Mouse (Mus musculus) heart, embryonic 11.5 days (tissue): ENCODE results near the gene Slc1a2. TPM values are rescaled to one million over a fixed set of nuclear protein-coding genes. Genes with fewer than 3 reads are reported as not detected.

Experiments
- ATAC-seq: fragments of 200-750 bp; cut with Nextera tagmentation; replicated peaks from 2 replicates; pipeline ENCODE4 v1.8.0; 2017; ENCODE audit warnings: moderate library complexity; ENCODE audit not compliant: insufficient number of reproducible peaks, low FRiP score, low TSS enrichment
- H3K27ac ChIP-seq: fragments of 300-500 bp; sonication (generic); 2 replicates; pipeline ENCODE4 v1.5.1; 2014; ENCODE audit warnings: mild to moderate bottlenecking, low read depth, low read length
- H3K27me3 ChIP-seq: fragments of 300-500 bp; sonication (generic); 2 replicates; pipeline ENCODE4 v1.6.1; 2014; ENCODE audit warnings: mild to moderate bottlenecking, low read length, mixed read lengths; ENCODE audit not compliant: control insufficient read depth, insufficient read depth
- H3K36me3 ChIP-seq: fragments of 300-500 bp; sonication (generic); 2 replicates; pipeline ENCODE4 v1.6.1; 2014; ENCODE audit warnings: mild to moderate bottlenecking, low read length, moderate library complexity, mixed read lengths; ENCODE audit not compliant: control insufficient read depth, insufficient read depth
- H3K4me1 ChIP-seq: fragments of 300-500 bp; sonication (generic); 2 replicates; pipeline ENCODE4 v1.6.1; 2014; ENCODE audit warnings: low read length; ENCODE audit not compliant: control insufficient read depth, insufficient read depth
- H3K4me2 ChIP-seq: fragments of 300-500 bp; sonication (generic); 2 replicates; pipeline ENCODE4 v1.6.1; 2014; ENCODE audit warnings: mild to moderate bottlenecking, moderate library complexity
- H3K4me3 ChIP-seq: fragments of 300-500 bp; sonication (generic); 2 replicates; pipeline ENCODE4 v1.5.1; 2014; ENCODE audit warnings: low read depth, low read length
- H3K9ac ChIP-seq: fragments of 300-500 bp; sonication (generic); 2 replicates; pipeline ENCODE4 v1.6.1; 2014; ENCODE audit warnings: mild to moderate bottlenecking, low read depth, low read length, moderate library complexity
- H3K9me3 ChIP-seq: fragments of 300-500 bp; sonication (generic); replicated peaks from 2 replicates; pipeline ENCODE4 v1.6.1; 2016; ENCODE audit warnings: low read length; ENCODE audit not compliant: control insufficient read depth
- WGBS: fragments of 180-500 bp; shearing (Covaris S2); extraction: QIAGEN DNeasy Blood & Tissue Kit; methylation state at CpG from one replicate; pipeline ENCODE4 v1.1.7; 2014; ENCODE audit not compliant: insufficient replicate concordance; 5-methylcytosine and 5-hydroxymethylcytosine counted together
- polyA plus RNA-seq: library from polyadenylated mRNA; unstranded; fragments of >200 nt; fragmentation: Nextera tagmentation; extraction: Ambion mirVana; gene quantifications from 2 replicates; pipeline ENCODE4 v1.2.1, GENCODE M21; 2014

Slc1a2 gene
- polyA plus RNA-seq, 1 experiment from 2014 or later, result 0.23 TPM

DNA sequence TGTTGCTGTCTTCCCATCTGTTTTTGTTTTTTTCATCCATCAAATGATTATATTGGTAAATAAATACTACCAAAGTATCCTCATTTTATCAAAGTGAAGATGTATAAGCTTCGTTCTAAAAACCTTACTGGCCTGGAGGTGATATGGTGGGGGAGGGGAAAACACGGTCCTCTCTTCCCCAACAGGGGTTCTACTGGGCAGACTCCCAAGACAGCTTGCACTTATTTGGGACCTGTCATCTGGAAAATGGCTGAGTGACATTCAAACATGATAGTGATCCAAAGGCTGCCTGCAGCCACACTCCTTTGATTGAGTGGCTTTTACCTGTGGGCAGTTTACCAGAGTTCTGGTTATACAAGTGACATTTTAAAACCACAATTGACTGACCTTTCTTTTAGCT is 76.6 kb downstream of the Slc1a2 start:
- no peak for ATAC-seq
- Histone ChIP-seq H3K4me2 (no peak overlapping the region), H3K4me1 (peaks cover 3% of the 10 kb centered on the region; the same call in 1 of the 2 replicates), H3K36me3 (no peaks in the 10 kb centered on the region), H3K27ac (no peak overlapping the region), H3K9me3 (no peaks in the 10 kb centered on the region), H3K27me3 (no peaks in the 10 kb centered on the region), H3K9ac (no peak overlapping the region), H3K4me3 (no peak overlapping the region)
- WGBS, result 55% methylated on average over 2 of the region's 2 CpGs

DNA sequence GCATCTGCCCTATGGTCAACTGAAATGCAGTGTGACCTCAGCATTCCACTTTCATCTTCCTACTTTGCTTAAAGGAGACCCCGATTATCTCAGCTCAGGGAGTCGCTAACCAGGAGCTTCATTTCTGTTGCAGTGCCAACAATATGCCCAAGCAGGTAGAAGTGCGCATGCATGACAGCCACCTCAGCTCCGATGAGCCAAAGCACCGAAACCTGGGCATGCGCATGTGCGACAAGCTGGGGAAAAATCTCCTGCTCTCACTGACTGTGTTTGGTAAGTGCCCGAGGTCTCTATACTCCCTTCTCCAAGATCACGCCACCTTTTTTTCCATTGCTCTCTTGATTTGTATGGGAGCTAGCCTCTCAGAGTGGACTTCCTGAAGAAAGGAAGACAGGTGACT is 77.4 kb downstream of the Slc1a2 start:
- ATAC-seq, result no peak
- no peak overlapping the region for H3K9ac ChIP-seq
- H3K9me3 ChIP-seq, result no peaks in the 10 kb centered on the region
- H3K27me3 ChIP-seq, result no peaks in the 10 kb centered on the region
- 88% methylated on average over 9 of the region's 9 CpGs for WGBS
- H3K4me3 ChIP-seq, result no peak overlapping the region
- peaks cover 3% of the 10 kb centered on the region; the same call in 1 of the 2 replicates for H3K4me1 ChIP-seq
- H3K27ac ChIP-seq, result no peak overlapping the region
- H3K4me2 ChIP-seq, result no peak overlapping the region
- no peaks in the 10 kb centered on the region for H3K36me3 ChIP-seq

DNA sequence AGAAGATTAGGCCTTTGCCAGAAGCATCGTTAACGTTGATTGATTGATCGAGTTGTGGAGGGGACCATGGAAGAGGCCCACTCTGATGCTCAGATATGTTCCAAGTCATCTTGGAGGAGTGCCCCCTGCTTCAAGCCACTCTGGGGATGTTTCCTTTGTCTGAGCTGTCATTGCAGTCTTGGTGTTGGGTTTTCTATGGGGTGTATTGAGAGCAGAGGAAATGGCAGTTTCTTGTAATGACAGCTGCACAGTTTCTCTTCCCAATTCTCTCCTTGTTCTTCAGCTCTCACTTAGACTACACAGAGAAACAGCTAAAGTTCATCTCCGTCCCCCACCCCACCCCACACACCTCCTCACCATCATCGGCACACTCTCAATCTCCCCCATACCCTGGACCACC is 78.0 kb downstream of the Slc1a2 start:
- ATAC-seq, result no peak
- H3K27ac ChIP-seq, result no peak overlapping the region
- WGBS, result 67% methylated on average over 5 of the region's 5 CpGs
- H3K27me3 ChIP-seq, result no peaks in the 10 kb centered on the region
- H3K4me3 ChIP-seq, result no peak overlapping the region
- H3K36me3 ChIP-seq, result no peaks in the 10 kb centered on the region
- no peak overlapping the region for H3K4me2 ChIP-seq
- no peaks in the 10 kb centered on the region for H3K9me3 ChIP-seq
- peaks cover 3% of the 10 kb centered on the region; the same call in 1 of the 2 replicates for H3K4me1 ChIP-seq
- H3K9ac ChIP-seq, result no peak overlapping the region

GRCm38 (mm10) chr2:102738852-102739251 is 80.4 kb downstream of the Slc1a2 start:
- no peaks in the 10 kb centered on the region for H3K9me3 ChIP-seq
- H3K36me3 ChIP-seq, result no peaks in the 10 kb centered on the region
- H3K4me1 ChIP-seq, result peaks cover 3% of the 10 kb centered on the region; the same call in 1 of the 2 replicates
- H3K4me2 ChIP-seq, result no peak overlapping the region
- 79% methylated on average over 1 of the region's 1 CpGs for WGBS
- no peak overlapping the region for H3K27ac ChIP-seq
- H3K4me3 ChIP-seq, result no peak overlapping the region
- no peak overlapping the region for H3K9ac ChIP-seq
- no peak for ATAC-seq
- no peaks in the 10 kb centered on the region for H3K27me3 ChIP-seq

DNA sequence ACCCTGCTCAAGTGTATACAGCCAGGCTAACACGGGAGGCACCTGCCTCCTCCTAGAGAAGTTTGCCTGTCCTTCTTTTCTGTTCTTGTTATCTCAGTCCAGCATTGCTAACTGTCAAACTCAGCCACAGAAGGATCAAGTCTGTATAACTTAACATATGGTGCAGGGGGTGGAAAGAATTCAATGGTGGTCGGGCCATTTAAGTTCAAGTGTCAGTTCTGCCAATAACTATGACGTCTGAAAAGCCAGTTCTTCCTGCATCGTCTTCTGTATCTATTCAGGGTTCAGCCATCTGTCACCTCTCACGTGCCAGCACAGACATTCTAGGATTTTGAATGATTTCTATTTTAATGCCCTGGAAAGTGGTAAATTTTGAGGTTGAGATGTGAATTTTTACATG is 84.2 kb downstream of the Slc1a2 start:
- 67% methylated on average over 5 of the region's 5 CpGs for WGBS
- Histone ChIP-seq H3K9me3 (no peaks in the 10 kb centered on the region), H3K4me1 (peaks cover 16% of the 10 kb centered on the region), H3K4me2 (no peak overlapping the region), H3K36me3 (no peaks in the 10 kb centered on the region), H3K27me3 (no peaks in the 10 kb centered on the region), H3K9ac (no peak overlapping the region), H3K27ac (no peak overlapping the region), H3K4me3 (no peak overlapping the region)
- no peak for ATAC-seq

GRCm38 (mm10) chr2:102743918-102744696 is 85.6 kb downstream of the Slc1a2 start:
- no peak overlapping the region for H3K4me3 ChIP-seq
- no peaks in the 10 kb centered on the region for H3K9me3 ChIP-seq
- H3K27ac ChIP-seq, result no peak overlapping the region
- WGBS, result 51% methylated on average over 10 of the region's 10 CpGs
- H3K9ac ChIP-seq, result no peak overlapping the region
- H3K4me1 ChIP-seq, result peaks cover 16% of the 10 kb centered on the region
- no peaks in the 10 kb centered on the region for H3K36me3 ChIP-seq
- H3K27me3 ChIP-seq, result no peaks in the 10 kb centered on the region
- ATAC-seq, result no peak
- H3K4me2 ChIP-seq, result no peak overlapping the region

- Histone ChIP-seq H3K4me3 (no peak overlapping the region), H3K27me3 (no peaks in the 10 kb centered on the region), H3K36me3 (no peaks in the 10 kb centered on the region), H3K4me1 (peaks cover 16% of the 10 kb centered on the region), H3K9me3 (no peaks in the 10 kb centered on the region), H3K9ac (no peak overlapping the region), H3K27ac (peak overlapping the region; percentile 62; the same call in 1 of the 2 replicates), H3K4me2 (peak overlapping the region; percentile 41)
- 15% methylated on average over 7 of the region's 7 CpGs for WGBS
- ATAC-seq, result peak; percentile 83
Measured at GRCm38 (mm10) chr2:102745259-102745906, 86.9 kb downstream of the Slc1a2 start.

DNA sequence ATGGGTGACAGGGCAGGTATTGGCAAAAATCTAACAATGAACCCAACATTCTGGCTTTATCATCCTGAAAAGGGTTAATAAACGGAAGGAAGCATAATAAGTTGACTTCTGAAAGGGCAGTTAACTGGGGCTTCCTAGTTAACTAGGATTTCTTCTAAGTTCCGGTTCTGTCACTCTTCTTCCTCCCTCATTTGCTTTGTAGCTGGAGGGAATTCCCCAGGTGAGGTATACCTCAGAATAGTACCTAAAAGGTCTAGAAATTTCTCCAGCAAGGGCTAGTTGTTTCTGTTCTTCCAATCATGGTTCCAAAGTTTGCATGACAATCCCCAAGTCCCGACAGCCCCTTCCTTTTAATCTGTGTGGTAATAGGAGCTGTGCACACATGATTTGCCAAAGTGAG is 89.3 kb downstream of the Slc1a2 start:
- no peak overlapping the region for H3K27ac ChIP-seq
- no peak overlapping the region for H3K4me2 ChIP-seq
- H3K4me1 ChIP-seq, result peaks cover 16% of the 10 kb centered on the region
- no peaks in the 10 kb centered on the region for H3K27me3 ChIP-seq
- no peaks in the 10 kb centered on the region for H3K9me3 ChIP-seq
- no peak overlapping the region for H3K4me3 ChIP-seq
- WGBS, result 86% methylated on average over 3 of the region's 3 CpGs
- no peaks in the 10 kb centered on the region for H3K36me3 ChIP-seq
- no peak overlapping the region for H3K9ac ChIP-seq
- no peak for ATAC-seq
